Mouse (Mus musculus) heart, embryonic 10.5 days (tissue): ENCODE data around the gene Kif16b. TPM values are rescaled to one million over a fixed set of nuclear protein-coding genes. Genes with fewer than 3 reads are reported as not detected.

ENCODE experiments used
- DNase-seq: peaks from one replicate; pipeline ENCODE4 v3.0.0-alpha.2; 2017; ENCODE audit warnings: low spot score
- H3K27ac ChIP-seq: fragments of 300-500 bp; sonication (generic); 2 replicates; pipeline ENCODE4 v1.5.1; 2016; ENCODE audit warnings: mild to moderate bottlenecking
- H3K27me3 ChIP-seq: fragments of 300-500 bp; sonication (generic); 2 replicates; pipeline ENCODE4 v1.6.1; 2016; ENCODE audit warnings: mild to moderate bottlenecking; ENCODE audit not compliant: poor library complexity, insufficient read depth, severe bottlenecking
- H3K36me3 ChIP-seq: fragments of 300-500 bp; sonication (generic); 2 replicates; pipeline ENCODE4 v1.6.1; 2016; ENCODE audit warnings: mild to moderate bottlenecking, moderate library complexity
- H3K4me1 ChIP-seq: fragments of 300-500 bp; sonication (generic); 2 replicates; pipeline ENCODE4 v1.6.1; 2016; ENCODE audit warnings: mild to moderate bottlenecking
- H3K4me3 ChIP-seq: fragments of 300-500 bp; sonication (generic); 2 replicates; pipeline ENCODE4 v1.5.1; 2016; ENCODE audit warnings: mild to moderate bottlenecking, moderate library complexity
- H3K9me3 ChIP-seq: fragments of 300-500 bp; sonication (generic); 2 replicates; pipeline ENCODE4 v1.6.1; 2016; ENCODE audit warnings: mild to moderate bottlenecking, moderate library complexity
- WGBS: fragments of 180-500 bp; shearing (Covaris S2); methylation state at CpG from one replicate; pipeline ENCODE4 v1.1.7; 2016; 5-methylcytosine and 5-hydroxymethylcytosine counted together
- polyA plus RNA-seq: library from polyadenylated mRNA; unstranded; fragments of >200 nt; fragmentation: Nextera tagmentation; extraction: Ambion mirVana; gene quantifications from 2 replicates; pipeline ENCODE4 v1.2.1, GENCODE M21; 2016

The Kif16b gene
- polyA plus RNA-seq, 1 experiment from 2014 or later: 9.6 TPM

DNA sequence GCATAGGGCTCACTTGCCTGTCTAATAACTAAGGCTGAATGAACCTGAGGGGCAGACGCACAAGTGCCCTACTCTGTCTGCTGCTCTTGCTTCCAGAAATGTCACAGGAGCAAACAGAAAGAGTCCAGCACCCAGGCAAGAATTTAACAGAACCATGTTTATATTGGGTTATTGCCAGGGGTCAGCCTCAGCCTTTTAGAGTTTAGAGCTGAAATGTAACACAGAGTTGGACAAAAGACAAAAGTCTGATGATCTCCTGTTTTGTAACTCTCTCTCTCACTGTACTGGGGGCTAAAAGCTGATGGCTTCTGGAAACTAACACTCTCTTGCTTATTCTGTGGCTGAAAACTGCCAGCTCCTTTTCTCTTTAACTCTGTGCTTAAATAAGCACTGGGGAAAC lies 63.2 kb downstream of the Kif16b start:
- DNase-seq: peak; percentile 25
- Histone ChIP-seq H3K4me1 (no peaks in the 10 kb centered on the region), H3K27me3 (no peaks in the 10 kb centered on the region), H3K27ac (no peak overlapping the region), H3K36me3 (no peaks in the 10 kb centered on the region), H3K9me3 (no peaks in the 10 kb centered on the region), H3K4me3 (no peak overlapping the region)
- WGBS: 65% methylated on average over 1 of the region's 1 CpGs

DNA sequence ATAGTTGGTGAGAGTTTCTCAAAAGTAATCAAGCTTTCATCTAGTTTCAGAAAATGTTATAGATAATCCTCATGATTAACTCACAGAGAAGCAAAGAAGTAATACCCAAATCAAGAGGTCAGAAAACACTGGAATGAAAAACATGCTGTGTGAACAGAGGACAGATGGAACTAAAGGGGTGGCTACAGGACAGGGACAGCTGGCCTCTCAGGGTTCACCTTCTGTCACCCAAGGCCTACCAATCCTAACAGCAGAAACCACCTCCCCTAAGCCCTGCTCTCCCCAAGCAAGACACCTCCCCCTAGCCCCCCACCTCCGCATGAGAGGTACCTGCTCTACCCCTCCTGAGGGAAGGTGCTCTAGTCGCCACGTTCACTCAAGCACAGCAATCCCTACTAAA lies 66.6 kb downstream of the Kif16b start:
- Histone ChIP-seq H3K4me1 (no peaks in the 10 kb centered on the region), H3K9me3 (no peaks in the 10 kb centered on the region), H3K27ac (no peak overlapping the region), H3K4me3 (no peak overlapping the region), H3K36me3 (no peaks in the 10 kb centered on the region), H3K27me3 (no peaks in the 10 kb centered on the region)
- DNase-seq: no peak
- 82% methylated on average over 3 of the region's 3 CpGs for WGBS

DNA sequence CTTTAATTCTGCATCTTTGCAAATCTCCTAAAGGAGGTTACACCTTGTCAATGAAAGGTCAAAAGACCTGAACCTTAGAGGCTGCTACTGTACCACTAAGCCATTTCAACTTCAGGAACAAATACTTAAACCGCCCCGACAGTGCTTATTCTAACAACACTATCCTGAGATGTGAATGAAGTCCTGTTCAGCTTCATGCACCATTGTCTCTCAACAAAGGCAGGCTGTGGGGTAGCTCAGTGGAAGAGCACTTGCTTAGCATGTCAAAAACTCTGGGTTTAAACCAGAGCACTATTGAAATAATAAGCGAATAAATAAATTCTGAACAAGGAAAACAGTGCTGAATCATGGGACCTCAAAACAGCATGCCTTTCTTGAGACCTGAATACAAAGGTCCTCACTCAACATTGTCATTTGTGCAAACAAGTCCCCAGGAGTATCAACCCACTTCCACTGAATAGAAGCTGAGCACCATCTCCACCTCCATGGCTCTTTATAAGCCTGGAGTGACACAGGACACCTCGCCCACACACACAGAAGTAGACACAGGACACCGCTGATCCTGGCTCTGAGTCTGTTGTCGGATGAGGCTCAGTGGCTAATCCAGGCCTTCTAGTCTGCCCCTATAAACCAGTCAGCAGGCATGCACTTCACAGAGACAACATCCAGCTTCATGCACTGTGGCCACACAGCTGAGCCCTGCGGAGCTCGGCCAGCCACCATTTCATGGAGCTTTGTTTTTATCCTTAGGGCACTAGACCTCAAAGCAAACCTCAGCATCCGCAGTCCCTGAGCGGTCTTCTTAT lies 68.5 kb downstream of the Kif16b start:
- no peak overlapping the region for H3K27ac ChIP-seq
- DNase-seq: no peak
- H3K27me3 ChIP-seq: no peaks in the 10 kb centered on the region
- no peak overlapping the region for H3K4me3 ChIP-seq
- H3K4me1 ChIP-seq: no peaks in the 10 kb centered on the region
- 82% methylated on average over 10 of the region's 10 CpGs for WGBS
- H3K36me3 ChIP-seq: no peaks in the 10 kb centered on the region
- H3K9me3 ChIP-seq: no peaks in the 10 kb centered on the region

DNA sequence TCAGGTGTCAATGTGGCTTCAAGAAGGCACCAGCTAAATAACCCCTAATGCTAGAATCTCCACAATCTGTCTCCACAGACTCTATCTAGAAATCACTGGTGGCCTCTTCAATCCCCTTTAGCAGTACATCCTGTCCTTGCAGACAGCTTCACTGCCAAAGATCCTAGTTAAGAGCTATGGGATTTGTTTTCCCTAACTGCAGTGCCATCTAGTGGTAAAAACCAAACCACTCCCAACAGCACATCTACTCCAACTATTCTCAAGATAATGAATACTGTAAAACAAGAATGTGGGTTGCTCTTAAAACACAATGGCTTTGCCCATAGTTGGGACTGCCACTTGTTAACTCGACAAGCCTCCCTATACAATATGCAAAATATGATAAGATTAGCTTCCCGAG lies 88.3 kb downstream of the Kif16b start:
- Histone ChIP-seq H3K27me3 (0 out of 2 replicates have a peak, but pooled peaks cover 5% of the 10 kb centered on the region), H3K36me3 (no peaks in the 10 kb centered on the region), H3K4me3 (no peak overlapping the region), H3K9me3 (no peaks in the 10 kb centered on the region), H3K27ac (no peak overlapping the region), H3K4me1 (no peaks in the 10 kb centered on the region)
- no peak for DNase-seq
- 32% methylated on average over 2 of the region's 2 CpGs for WGBS

DNA sequence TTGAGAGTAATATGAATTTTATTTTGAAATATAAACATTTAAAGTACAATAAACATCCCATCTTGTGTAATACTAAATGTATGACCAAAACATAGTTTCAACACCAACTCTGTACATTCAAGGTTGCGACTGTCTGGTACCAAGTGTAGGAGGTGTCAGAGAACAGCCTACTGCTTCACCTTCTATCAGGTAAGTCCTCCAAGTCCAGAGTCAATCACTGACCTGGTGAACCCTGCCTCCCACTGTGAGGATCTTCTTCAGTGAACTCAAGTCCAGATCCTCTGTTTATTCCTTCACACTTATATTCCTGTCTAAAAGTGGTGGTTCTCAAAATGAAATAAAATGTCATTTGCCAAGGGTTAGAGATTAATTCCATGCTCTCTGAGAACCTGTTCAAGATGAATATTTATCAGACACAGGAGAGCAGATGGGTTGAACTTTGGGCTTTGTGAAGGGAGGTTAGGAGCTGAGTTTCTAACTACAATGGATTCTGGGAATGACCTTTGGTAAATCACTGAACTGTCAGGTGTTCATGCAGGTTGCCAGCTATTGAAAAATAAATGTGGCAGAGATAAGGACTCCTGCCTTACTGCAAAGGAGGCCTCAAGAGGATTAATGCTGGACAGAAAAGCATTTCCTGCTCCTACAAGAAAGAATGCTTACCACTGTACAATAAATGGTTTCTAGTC lies 97.4 kb downstream of the Kif16b start:
- no peak overlapping the region for H3K4me3 ChIP-seq
- no peak for DNase-seq
- no peaks in the 10 kb centered on the region for H3K9me3 ChIP-seq
- H3K36me3 ChIP-seq: no peaks in the 10 kb centered on the region
- no peaks in the 10 kb centered on the region for H3K27me3 ChIP-seq
- 94% methylated on average over 1 of the region's 1 CpGs for WGBS
- H3K4me1 ChIP-seq: no peaks in the 10 kb centered on the region
- H3K27ac ChIP-seq: no peak overlapping the region

DNA sequence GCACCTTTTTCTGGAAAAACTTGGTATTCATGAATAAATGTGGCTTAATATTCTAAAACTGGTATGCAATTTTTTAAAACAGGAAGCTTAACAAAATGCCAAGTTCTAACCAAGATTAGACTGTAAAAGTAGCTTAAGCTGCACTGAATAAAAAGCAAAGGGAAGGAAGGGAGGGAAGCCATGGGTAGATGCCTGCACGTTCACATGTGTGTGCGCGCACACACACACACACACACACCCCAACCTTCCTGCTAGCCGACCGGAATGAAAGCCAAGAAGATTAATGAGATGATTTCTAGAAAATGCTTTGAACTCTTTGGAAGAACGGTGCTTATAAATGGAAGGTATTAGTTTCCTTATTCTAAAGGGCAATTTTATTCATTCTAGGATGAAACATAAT lies 104.0 kb downstream of the Kif16b start:
- no peak overlapping the region for H3K27ac ChIP-seq
- H3K4me1 ChIP-seq: no peaks in the 10 kb centered on the region
- H3K27me3 ChIP-seq: no peaks in the 10 kb centered on the region
- WGBS: 80% methylated on average over 6 of the region's 6 CpGs
- no peak for DNase-seq
- H3K9me3 ChIP-seq: no peaks in the 10 kb centered on the region
- no peak overlapping the region for H3K4me3 ChIP-seq
- H3K36me3 ChIP-seq: no peaks in the 10 kb centered on the region

DNA sequence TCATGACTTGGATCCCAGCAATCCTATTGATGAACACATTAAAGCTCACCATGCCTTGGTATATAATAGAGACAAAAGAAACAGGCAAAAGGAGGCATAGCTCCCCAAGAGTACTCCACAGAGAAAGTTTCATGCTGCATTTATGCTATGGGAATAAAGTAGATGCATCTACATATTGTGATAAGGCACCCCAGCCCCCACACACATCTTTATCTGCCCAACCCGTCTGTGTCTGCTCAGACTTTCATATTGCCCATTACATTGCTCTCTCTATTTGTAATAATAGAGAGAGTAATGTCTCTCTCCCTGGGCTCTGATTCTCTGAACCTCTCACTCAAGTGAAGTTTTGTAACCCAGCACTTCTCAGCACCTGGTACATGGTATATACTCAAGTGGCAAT lies 126.0 kb downstream of the Kif16b start:
- Histone ChIP-seq H3K4me3 (no peak overlapping the region), H3K27me3 (no peaks in the 10 kb centered on the region), H3K9me3 (no peaks in the 10 kb centered on the region), H3K27ac (no peak overlapping the region), H3K36me3 (no peaks in the 10 kb centered on the region), H3K4me1 (0 out of 2 replicates have a peak, but pooled peaks cover 2% of the 10 kb centered on the region)
- no peak for DNase-seq
- 59% methylated on average over 1 of the region's 1 CpGs for WGBS

DNA sequence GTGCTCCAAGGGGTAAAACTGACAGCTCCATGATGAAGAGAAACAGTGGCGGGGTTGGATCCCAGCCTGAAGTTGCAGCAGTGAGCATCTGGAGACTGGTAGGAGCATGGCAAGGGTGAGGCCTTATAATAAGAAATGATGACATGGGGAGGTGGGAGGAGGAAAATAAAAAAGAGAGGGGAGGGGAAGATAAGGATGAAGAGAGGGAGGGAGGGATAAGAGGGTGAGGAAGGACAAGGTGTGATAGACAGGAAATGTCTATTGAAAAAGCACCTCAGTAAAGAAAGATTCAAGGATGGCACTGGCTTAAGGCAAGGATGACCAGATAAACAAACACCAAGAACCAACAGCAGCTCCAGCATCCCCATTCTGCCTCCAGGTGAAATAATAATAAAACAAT lies 126.6 kb downstream of the Kif16b start:
- H3K27me3 ChIP-seq: no peaks in the 10 kb centered on the region
- no peaks in the 10 kb centered on the region for H3K36me3 ChIP-seq
- H3K27ac ChIP-seq: no peak overlapping the region
- no peak overlapping the region for H3K4me3 ChIP-seq
- 0 out of 2 replicates have a peak, but pooled peaks cover 2% of the 10 kb centered on the region for H3K4me1 ChIP-seq
- DNase-seq: no peak
- H3K9me3 ChIP-seq: no peaks in the 10 kb centered on the region
- WGBS: 48% methylated on average over 1 of the region's 1 CpGs

DNA sequence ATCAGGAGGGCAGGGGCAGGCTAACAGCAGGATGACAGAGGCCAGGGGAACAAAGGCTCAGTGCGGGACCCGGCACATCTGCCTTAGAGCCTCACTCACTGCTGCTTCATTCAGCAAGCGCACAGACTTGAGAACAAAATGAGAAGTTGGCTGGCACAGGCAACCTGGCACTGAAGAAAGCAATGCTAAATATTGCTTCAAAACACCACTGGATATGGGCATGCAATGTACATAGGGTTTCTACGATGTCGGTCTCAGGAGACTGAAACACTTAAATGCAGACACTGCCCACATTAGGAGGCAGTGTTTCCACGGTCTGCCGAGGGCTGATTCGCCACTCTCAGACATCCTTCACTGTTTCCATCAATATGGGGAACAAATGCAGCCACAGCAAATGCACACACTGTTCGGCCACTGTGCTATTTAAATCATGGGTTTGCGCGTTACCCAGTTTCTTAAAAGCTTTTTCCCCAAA lies 131.6 kb downstream of the Kif16b start:
- no peaks in the 10 kb centered on the region for H3K27me3 ChIP-seq
- no peak overlapping the region for H3K27ac ChIP-seq
- 86% methylated on average over 11 of the region's 11 CpGs for WGBS
- no peak overlapping the region for H3K4me3 ChIP-seq
- H3K36me3 ChIP-seq: no peaks in the 10 kb centered on the region
- no peak for DNase-seq
- H3K9me3 ChIP-seq: no peaks in the 10 kb centered on the region
- 0 out of 2 replicates have a peak, but pooled peaks cover 2% of the 10 kb centered on the region for H3K4me1 ChIP-seq

DNA sequence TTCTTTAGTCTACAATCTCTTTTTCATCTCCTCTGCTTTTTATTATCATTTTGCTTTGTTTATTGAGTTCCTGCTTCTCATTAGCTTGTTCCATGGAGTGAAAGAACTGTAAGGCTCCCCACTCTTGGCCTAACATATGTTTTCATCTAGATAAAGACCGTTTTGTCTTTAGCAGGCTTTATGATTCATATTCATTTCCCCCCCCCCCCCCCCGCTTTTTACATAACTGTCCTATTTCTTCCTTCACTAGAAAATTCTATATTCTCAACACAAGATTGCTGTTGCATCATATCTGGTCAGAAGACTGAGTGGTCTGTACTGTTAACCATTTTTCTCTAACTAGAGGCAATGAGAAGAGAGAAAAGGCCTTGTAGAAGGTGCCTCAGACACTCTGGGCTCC lies 137.1 kb downstream of the Kif16b start:
- H3K27me3 ChIP-seq: no peaks in the 10 kb centered on the region
- H3K4me3 ChIP-seq: no peak overlapping the region
- no peaks in the 10 kb centered on the region for H3K9me3 ChIP-seq
- WGBS: 73% methylated on average over 1 of the region's 2 CpGs
- no peak overlapping the region for H3K27ac ChIP-seq
- H3K4me1 ChIP-seq: no peaks in the 10 kb centered on the region
- H3K36me3 ChIP-seq: no peaks in the 10 kb centered on the region
- no peak for DNase-seq

DNA sequence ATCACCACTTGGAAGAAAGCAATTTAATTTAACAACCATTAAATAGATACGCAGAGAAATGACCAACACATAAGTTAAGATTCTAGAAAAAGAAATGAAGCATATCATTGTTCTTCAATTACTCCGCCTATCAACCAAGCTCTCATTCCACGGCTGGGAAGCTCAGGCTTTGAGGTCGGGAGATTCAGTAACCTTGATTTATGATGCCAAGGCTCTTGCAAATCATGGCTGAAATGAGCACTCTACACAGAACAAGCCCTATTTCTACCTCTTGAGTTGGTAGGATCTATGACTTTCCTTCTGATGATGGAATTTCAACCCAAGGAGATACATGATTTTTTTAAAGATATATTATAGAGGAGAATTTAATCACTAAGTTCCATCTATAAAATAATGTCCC lies 140.5 kb downstream of the Kif16b start:
- H3K27ac ChIP-seq: no peak overlapping the region
- H3K4me3 ChIP-seq: no peak overlapping the region
- no peaks in the 10 kb centered on the region for H3K9me3 ChIP-seq
- no peaks in the 10 kb centered on the region for H3K4me1 ChIP-seq
- no peaks in the 10 kb centered on the region for H3K36me3 ChIP-seq
- WGBS: 87% methylated on average over 4 of the region's 4 CpGs
- DNase-seq: no peak
- no peaks in the 10 kb centered on the region for H3K27me3 ChIP-seq

DNA sequence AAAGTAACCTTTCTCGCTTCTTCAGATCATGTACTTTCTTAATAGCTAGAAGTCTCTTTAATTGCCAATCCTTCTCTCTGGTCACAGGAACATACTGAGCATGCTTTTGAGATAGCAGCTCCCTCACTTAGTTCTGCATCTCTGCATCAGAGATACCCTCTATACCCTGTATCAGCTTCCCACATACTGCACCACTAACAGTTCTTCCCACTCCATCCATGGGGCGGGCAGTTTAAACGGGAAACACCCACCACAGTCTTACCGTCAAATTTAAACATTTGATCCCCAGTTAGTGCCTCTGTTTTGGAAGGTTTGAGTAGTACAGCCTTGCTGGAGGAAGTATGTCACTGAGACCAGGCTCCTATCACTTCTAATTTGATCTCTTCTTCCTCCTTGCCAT lies 142.1 kb downstream of the Kif16b start:
- no peak for DNase-seq
- Histone ChIP-seq H3K4me1 (no peaks in the 10 kb centered on the region), H3K9me3 (no peaks in the 10 kb centered on the region), H3K27me3 (no peaks in the 10 kb centered on the region), H3K36me3 (no peaks in the 10 kb centered on the region), H3K4me3 (no peak overlapping the region), H3K27ac (no peak overlapping the region)
- WGBS: 91% methylated on average over 4 of the region's 4 CpGs

DNA sequence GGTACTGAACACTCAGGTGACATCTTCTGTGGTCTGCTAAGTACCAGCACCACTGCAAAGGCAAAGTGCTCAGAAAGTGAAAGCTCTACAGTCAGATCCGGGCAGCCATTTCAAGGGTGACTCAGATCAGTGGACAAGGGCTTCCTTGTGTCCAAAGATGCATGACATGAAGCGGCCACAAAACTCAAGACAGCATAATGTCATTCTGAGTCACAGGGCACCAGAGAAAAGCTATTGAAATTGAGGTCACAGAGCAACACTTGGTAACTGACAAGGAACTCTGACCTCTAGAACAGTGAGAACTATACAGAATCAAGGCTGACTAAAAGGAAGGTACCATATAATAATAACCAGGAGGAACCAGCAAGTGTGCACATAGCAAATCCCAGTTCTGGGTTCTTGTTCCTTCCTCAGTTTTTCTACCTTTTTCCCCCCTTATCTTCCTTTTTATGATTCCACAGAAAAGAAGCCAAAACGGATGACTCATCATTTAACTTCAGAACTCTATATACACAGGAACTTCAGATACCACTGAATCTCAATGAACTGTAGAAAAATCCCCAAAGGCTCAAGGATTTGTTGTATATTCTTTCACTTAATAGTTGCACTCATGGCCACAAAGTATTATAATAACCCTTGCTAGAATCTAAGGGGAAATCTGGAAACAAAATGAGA lies 143.1 kb downstream of the Kif16b start:
- Histone ChIP-seq H3K27ac (no peak overlapping the region), H3K9me3 (no peaks in the 10 kb centered on the region), H3K4me3 (no peak overlapping the region), H3K27me3 (no peaks in the 10 kb centered on the region), H3K36me3 (no peaks in the 10 kb centered on the region), H3K4me1 (no peaks in the 10 kb centered on the region)
- 75% methylated on average over 3 of the region's 3 CpGs for WGBS
- no peak for DNase-seq
